Mouse (Mus musculus) cerebellum, adult 9-10 months (tissue): ENCODE results near the gene Acox3.
"Not testable (repeated sequence)": the region's sequence is repeated elsewhere in the genome, so short reads cannot be mapped to it uniquely, and the experiment has no call there.

Experiments used
- DNase-seq: peaks from one replicate; pipeline ENCODE4 v3.0.0; 2022

Acox3 gene

GRCm38 (mm10) chr5:35578411-35578810 is 4.4 kb upstream of the Acox3 start:
- DNase-seq, result no peak

- DNase-seq, result no peak
Measured at GRCm38 (mm10) chr5:35579247-35579893, 3.5 kb upstream of the Acox3 start.

- no peak for DNase-seq
Measured at GRCm38 (mm10) chr5:35580156-35580922, 2.5 kb upstream of the Acox3 start.

GRCm38 (mm10) chr5:35583221-35583783 is 462 bp downstream of the Acox3 start:
- no peak for DNase-seq

GRCm38 (mm10) chr5:35584259-35584658 is 1.4 kb downstream of the Acox3 start:
- not testable (repeated sequence) for DNase-seq

- DNase-seq, result no peak
Measured at GRCm38 (mm10) chr5:35591497-35591896, 8.7 kb downstream of the Acox3 start.

GRCm38 (mm10) chr5:35592081-35592736 is 9.4 kb downstream of the Acox3 start:
- DNase-seq, result no peak

- DNase-seq, result no peak
Measured at GRCm38 (mm10) chr5:35592824-35593223, 10.0 kb downstream of the Acox3 start.

- DNase-seq, result no peak
Measured at GRCm38 (mm10) chr5:35593272-35593671, 10.4 kb downstream of the Acox3 start.

- DNase-seq, result no peak
Measured at GRCm38 (mm10) chr5:35594768-35595167, 11.9 kb downstream of the Acox3 start.

GRCm38 (mm10) chr5:35595706-35596105 is 12.9 kb downstream of the Acox3 start:
- DNase-seq, result peak; percentile 59

GRCm38 (mm10) chr5:35596169-35597160 is 13.6 kb downstream of the Acox3 start:
- DNase-seq, result no peak

- DNase-seq, result no peak
Measured at GRCm38 (mm10) chr5:35600233-35600632, 17.4 kb downstream of the Acox3 start.

- DNase-seq, result no peak
Measured at GRCm38 (mm10) chr5:35601526-35601925, 18.7 kb downstream of the Acox3 start.

GRCm38 (mm10) chr5:35605355-35605754 is 22.5 kb downstream of the Acox3 start:
- no peak for DNase-seq

GRCm38 (mm10) chr5:35606800-35607199 is 24.0 kb downstream of the Acox3 start:
- no peak for DNase-seq

- no peak for DNase-seq
Measured at GRCm38 (mm10) chr5:35607784-35608183, 24.9 kb downstream of the Acox3 start.

- no peak for DNase-seq
Measured at GRCm38 (mm10) chr5:35608559-35608958, 25.7 kb downstream of the Acox3 start.

- DNase-seq, result no peak
Measured at GRCm38 (mm10) chr5:35609381-35609780, 26.5 kb downstream of the Acox3 start.

GRCm38 (mm10) chr5:35609971-35610370 is 27.1 kb downstream of the Acox3 start:
- DNase-seq, result no peak

GRCm38 (mm10) chr5:35610381-35610780 is 27.5 kb downstream of the Acox3 start:
- no peak for DNase-seq

- DNase-seq, result no peak
Measured at GRCm38 (mm10) chr5:35611170-35611569, 28.3 kb downstream of the Acox3 start.
